Mouse (Mus musculus): ENCODE results near the gene Gm614. TPM values are rescaled to one million over a fixed set of nuclear protein-coding genes. Genes with fewer than 3 reads are reported as not detected.

Gene Gm614
- polyA plus RNA-seq, 1 experiment: not detected

GRCm38 (mm10) chrX:101288432-101288831 lies 24.6 kb upstream of the Gm614 start:
- H3K4me1 ChIP-seq (ENCODE audit: control insufficient read depth, insufficient read depth, low read length): no peaks in the 10 kb centered on the region
- H3K4me3 ChIP-seq (ENCODE audit: insufficient read depth, low read length): no peak overlapping the region
- H3K27ac ChIP-seq (ENCODE audit: insufficient read depth, low read length): no peak overlapping the region

DNA sequence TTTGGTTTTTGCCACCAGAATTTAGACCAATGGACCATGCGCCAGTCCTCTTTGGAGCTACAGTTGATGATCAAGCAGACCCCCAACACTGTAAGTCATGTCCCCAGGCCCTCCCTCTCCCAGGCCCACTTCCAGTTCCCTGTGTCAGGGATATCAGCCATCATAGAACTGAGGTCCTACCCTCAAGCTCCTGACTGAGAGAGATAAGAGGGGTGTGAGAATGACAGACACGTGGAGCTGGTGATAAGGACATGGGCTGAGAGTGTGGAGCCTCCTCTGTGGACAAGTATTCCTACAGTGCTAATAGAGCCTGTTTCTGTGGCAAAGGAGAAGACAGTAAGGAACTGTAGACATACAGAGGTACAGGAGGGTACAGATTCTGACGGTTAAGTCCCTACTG lies 23.8 kb upstream of the Gm614 start:
- Histone ChIP-seq H3K4me3 (ENCODE audit: insufficient read depth, low read length) (no peak overlapping the region), H3K27ac (ENCODE audit: insufficient read depth, low read length) (no peak overlapping the region), H3K4me1 (ENCODE audit: control insufficient read depth, insufficient read depth, low read length) (no peaks in the 10 kb centered on the region)
- no peak for TF ChIP-seq POLR2A (IDR thresholded peaks at IDR 0.05; ENCODE audit: extremely low read depth, insufficient read depth, low read length)
- TF ChIP-seq CTCF (IDR thresholded peaks at IDR 0.05; ENCODE audit: extremely low read depth, insufficient read depth, low read length): no peak

More at GRCm38 (mm10) chrX:101288432-101288831, 24.6 kb upstream of the Gm614 start:
- TF ChIP-seq POLR2A (IDR thresholded peaks at IDR 0.05; ENCODE audit: extremely low read depth, insufficient read depth, low read length) (no peak), CTCF (IDR thresholded peaks at IDR 0.05; ENCODE audit: extremely low read depth, insufficient read depth, low read length) (no peak)

- H3K4me3 ChIP-seq (ENCODE audit: insufficient read depth, low read length): no peak overlapping the region
- H3K4me1 ChIP-seq (ENCODE audit: control insufficient read depth, insufficient read depth, low read length): no peaks in the 10 kb centered on the region
- no peak overlapping the region for H3K27ac ChIP-seq (ENCODE audit: insufficient read depth, low read length)
- TF ChIP-seq POLR2A (IDR thresholded peaks at IDR 0.05; ENCODE audit: extremely low read depth, insufficient read depth, low read length) (no peak), CTCF (IDR thresholded peaks at IDR 0.05; ENCODE audit: extremely low read depth, insufficient read depth, low read length) (no peak)
Observed at GRCm38 (mm10) chrX:101285953-101286670, 22.3 kb upstream of the Gm614 start.

- TF ChIP-seq POLR2A (IDR thresholded peaks at IDR 0.05; ENCODE audit: extremely low read depth, insufficient read depth, low read length) (no peak), CTCF (IDR thresholded peaks at IDR 0.05; ENCODE audit: extremely low read depth, insufficient read depth, low read length) (peak; percentile 59)
- no peak overlapping the region for H3K27ac ChIP-seq (ENCODE audit: insufficient read depth, low read length)
- H3K4me3 ChIP-seq (ENCODE audit: insufficient read depth, low read length): no peak overlapping the region
- no peaks in the 10 kb centered on the region for H3K4me1 ChIP-seq (ENCODE audit: control insufficient read depth, insufficient read depth, low read length)
Observed at GRCm38 (mm10) chrX:101285534-101285933, 21.7 kb upstream of the Gm614 start.

- TF ChIP-seq POLR2A (IDR thresholded peaks at IDR 0.05; ENCODE audit: extremely low read depth, insufficient read depth, low read length) (no peak), CTCF (IDR thresholded peaks at IDR 0.05; ENCODE audit: extremely low read depth, insufficient read depth, low read length) (no peak)
- Histone ChIP-seq H3K27ac (ENCODE audit: insufficient read depth, low read length) (no peak overlapping the region), H3K4me1 (ENCODE audit: control insufficient read depth, insufficient read depth, low read length) (no peaks in the 10 kb centered on the region), H3K4me3 (ENCODE audit: insufficient read depth, low read length) (no peak overlapping the region)
Observed at GRCm38 (mm10) chrX:101282813-101283212, 19.0 kb upstream of the Gm614 start.

- Histone ChIP-seq H3K4me1 (ENCODE audit: control insufficient read depth, insufficient read depth, low read length) (peaks cover 2% of the 10 kb centered on the region; the same call in 1 of the 2 replicates), H3K27ac (ENCODE audit: insufficient read depth, low read length) (no peak within 1 kb of the TSS), H3K4me3 (ENCODE audit: insufficient read depth, low read length) (peak within 1 kb of the TSS; percentile 90)
- TF ChIP-seq CTCF (IDR thresholded peaks at IDR 0.05; ENCODE audit: extremely low read depth, insufficient read depth, low read length): no peak
- no peak for TF ChIP-seq POLR2A (IDR thresholded peaks at IDR 0.05; ENCODE audit: extremely low read depth, insufficient read depth, low read length)
Observed at GRCm38 (mm10) chrX:101273875-101274738, 10.3 kb upstream of the Gm614 start, which contains the start of gene Med12. TSS of gene Med12 (plus strand) at chrX:101274030.

GRCm38 (mm10) chrX:101273410-101273809 lies 9.6 kb upstream of the Gm614 start:
- Histone ChIP-seq H3K27ac (ENCODE audit: insufficient read depth, low read length) (no peak overlapping the region), H3K4me3 (ENCODE audit: insufficient read depth, low read length) (peak overlapping the region; percentile 90; the same call in 1 of the 2 replicates), H3K4me1 (ENCODE audit: control insufficient read depth, insufficient read depth, low read length) (peaks cover 2% of the 10 kb centered on the region; the same call in 1 of the 2 replicates)
- TF ChIP-seq CTCF (IDR thresholded peaks at IDR 0.05; ENCODE audit: extremely low read depth, insufficient read depth, low read length) (no peak), POLR2A (IDR thresholded peaks at IDR 0.05; ENCODE audit: extremely low read depth, insufficient read depth, low read length) (no peak)

DNA sequence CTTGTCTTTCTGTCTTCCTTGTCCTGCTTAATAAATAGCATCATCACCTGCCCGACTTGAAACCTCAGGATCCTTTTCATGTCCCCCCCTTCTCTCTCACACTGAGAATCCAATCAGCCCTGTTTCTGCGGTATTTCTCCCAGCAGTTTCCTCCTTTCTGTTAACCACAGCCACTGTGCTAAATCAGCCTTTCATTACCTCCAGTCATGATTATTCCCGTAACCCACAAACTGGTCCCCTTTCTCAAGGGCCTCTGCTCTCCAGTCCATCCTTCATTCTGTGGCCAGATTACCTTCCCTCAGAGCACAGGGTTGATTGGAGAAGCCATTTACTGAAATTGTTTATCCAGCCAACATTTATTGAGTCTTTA lies 4.9 kb upstream of the Gm614 start, which contains the start of gene Gm20489:
Gm20489 (minus strand) TSS at position 269 of the 370 bp plus-strand sequence.
- H3K4me3 ChIP-seq (ENCODE audit: insufficient read depth, low read length): no peak within 1 kb of the TSS
- no peaks in the 10 kb centered on the region for H3K4me1 ChIP-seq (ENCODE audit: control insufficient read depth, insufficient read depth, low read length)
- no peak within 1 kb of the TSS for H3K27ac ChIP-seq (ENCODE audit: insufficient read depth, low read length)
- TF ChIP-seq POLR2A (IDR thresholded peaks at IDR 0.05; ENCODE audit: extremely low read depth, insufficient read depth, low read length): no peak
- no peak for TF ChIP-seq CTCF (IDR thresholded peaks at IDR 0.05; ENCODE audit: extremely low read depth, insufficient read depth, low read length)

DNA sequence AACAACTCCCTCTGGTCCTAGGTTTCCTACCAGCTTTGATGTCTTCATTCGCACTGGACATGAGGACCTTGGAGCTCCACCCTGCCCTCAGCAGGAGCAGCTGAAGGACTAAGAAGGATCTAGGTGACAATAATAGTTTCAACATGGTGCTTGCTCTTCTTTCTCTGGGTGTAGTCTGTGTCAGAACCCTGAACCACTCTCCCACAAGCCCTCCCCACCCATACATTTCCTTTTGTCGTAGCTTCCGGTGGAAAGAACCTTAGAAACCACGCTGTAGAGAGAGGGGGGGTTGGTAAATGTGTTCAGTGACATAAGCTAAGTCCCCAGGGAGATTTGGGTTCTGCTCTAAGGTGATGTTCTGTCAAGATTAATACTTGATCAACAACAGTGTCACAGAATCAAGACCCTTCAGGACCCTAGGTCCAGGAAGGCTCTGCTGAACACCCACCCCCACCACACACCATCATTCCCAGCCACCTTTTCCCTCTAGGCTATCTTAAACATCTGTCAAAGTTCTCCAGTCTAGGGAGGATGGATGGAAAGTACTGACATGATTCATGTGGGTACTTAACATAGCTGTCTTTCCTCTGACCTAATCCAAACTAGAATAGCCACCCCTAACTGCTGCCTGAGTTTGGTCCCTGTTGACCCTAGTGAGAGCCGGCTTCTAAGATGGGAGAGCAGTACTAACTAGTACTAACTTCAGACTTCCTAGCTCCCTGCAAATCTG lies 4.4 kb upstream of the Gm614 start, which contains the start of gene Il2rg:
Il2rg (minus strand) TSS at position 231 of the 730 bp plus-strand sequence.
- Histone ChIP-seq H3K4me1 (ENCODE audit: control insufficient read depth, insufficient read depth, low read length) (no peaks in the 10 kb centered on the region), H3K4me3 (ENCODE audit: insufficient read depth, low read length) (no peak within 1 kb of the TSS), H3K27ac (ENCODE audit: insufficient read depth, low read length) (no peak within 1 kb of the TSS)
- TF ChIP-seq CTCF (IDR thresholded peaks at IDR 0.05; ENCODE audit: extremely low read depth, insufficient read depth, low read length): no peak
- no peak for TF ChIP-seq POLR2A (IDR thresholded peaks at IDR 0.05; ENCODE audit: extremely low read depth, insufficient read depth, low read length)
